Mouse (Mus musculus): ENCODE measurements around the gene Adgrb2. TPM values are rescaled to one million over a fixed set of nuclear protein-coding genes. Genes with fewer than 3 reads are reported as not detected.

Adgrb2 gene
- polyA plus RNA-seq (2015; fragmentation: Nextera tagmentation; extraction: Ambion mirVana), result 12.9 and 13.2 TPM in 2 replicates

- H3K27me3 ChIP-seq, result no peaks in the 10 kb centered on the region
- H3K27ac ChIP-seq (replicated peaks), result peak within 1 kb of the TSS; percentile 81
- H3K9ac ChIP-seq (replicated peaks), result peak within 1 kb of the TSS; percentile 93
- under 1% methylated on average over 42 of the region's 77 CpGs for WGBS
- H3K4me2 ChIP-seq (replicated peaks), result peak within 1 kb of the TSS; percentile 72
- H3K36me3 ChIP-seq, result no peaks in the 10 kb centered on the region
- H3K4me1 ChIP-seq, result peaks cover 78% of the 10 kb centered on the region
- H3K9me3 ChIP-seq, result no peaks in the 10 kb centered on the region
- H3K4me3 ChIP-seq, result peak within 1 kb of the TSS; percentile 88
- ATAC-seq (replicated peaks), result peak; percentile 29; the same call in 1 of the 2 replicates
Measured at GRCm38 (mm10) chr4:129984421-129985061, at the start of gene Adgrb2. Adgrb2 (plus strand) TSS chr4:129984870.

GRCm38 (mm10) chr4:129951359-129951821, 33.3 kb upstream of the Adgrb2 start:
- no peak overlapping the region for H3K4me2 ChIP-seq (replicated peaks)
- no peak overlapping the region for H3K9ac ChIP-seq (replicated peaks)
- H3K9me3 ChIP-seq, result no peaks in the 10 kb centered on the region
- no peak overlapping the region for H3K27ac ChIP-seq (replicated peaks)
- H3K27me3 ChIP-seq, result no peaks in the 10 kb centered on the region
- no peak overlapping the region for H3K4me3 ChIP-seq
- no peaks in the 10 kb centered on the region for H3K36me3 ChIP-seq
- ATAC-seq (replicated peaks), result no peak
- 0 out of 2 replicates have a peak, but pooled peaks cover 5% of the 10 kb centered on the region for H3K4me1 ChIP-seq
- 79% methylated on average over 6 of the region's 6 CpGs for WGBS

DNA sequence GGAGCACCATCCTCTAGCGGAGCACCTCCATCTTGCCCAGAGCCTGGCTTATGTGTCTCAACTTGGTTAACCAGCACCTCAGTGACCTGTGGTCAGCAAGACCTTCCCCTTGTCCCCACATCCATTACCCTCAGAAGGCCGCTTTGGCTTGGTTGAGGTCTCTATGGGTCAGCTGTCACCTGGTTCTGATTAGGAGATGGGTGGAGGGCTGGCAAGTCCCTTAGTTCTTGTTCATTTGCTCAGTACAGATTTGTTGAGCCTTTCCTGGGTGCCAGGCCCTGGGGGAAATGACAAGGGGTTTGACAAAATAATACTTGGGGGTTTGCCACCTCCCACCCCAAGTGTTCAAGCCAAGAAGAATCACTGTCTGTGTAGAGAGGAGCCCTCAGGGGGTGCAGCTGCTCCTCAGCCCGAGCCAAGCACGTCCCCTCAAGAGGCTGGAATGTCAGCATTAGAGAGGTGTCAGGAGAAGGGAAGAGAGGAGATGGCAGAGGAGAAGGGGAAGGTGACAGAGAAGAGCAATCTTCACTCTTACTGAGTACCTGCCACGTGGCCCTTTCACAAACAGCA, 32.3 kb upstream of the Adgrb2 start:
- 0 out of 2 replicates have a peak, but pooled peaks cover 5% of the 10 kb centered on the region for H3K4me1 ChIP-seq
- H3K9me3 ChIP-seq, result no peaks in the 10 kb centered on the region
- 62% methylated on average over 5 of the region's 5 CpGs for WGBS
- H3K27ac ChIP-seq (replicated peaks), result no peak overlapping the region
- no peaks in the 10 kb centered on the region for H3K36me3 ChIP-seq
- H3K9ac ChIP-seq (replicated peaks), result no peak overlapping the region
- H3K4me2 ChIP-seq (replicated peaks), result no peak overlapping the region
- no peaks in the 10 kb centered on the region for H3K27me3 ChIP-seq
- ATAC-seq (replicated peaks), result no peak
- H3K4me3 ChIP-seq, result no peak overlapping the region

GRCm38 (mm10) chr4:129954527-129954926, 30.1 kb upstream of the Adgrb2 start:
- Histone ChIP-seq H3K9me3 (no peaks in the 10 kb centered on the region), H3K27ac (replicated peaks) (no peak overlapping the region), H3K9ac (replicated peaks) (no peak overlapping the region), H3K4me1 (peaks cover 5% of the 10 kb centered on the region; the same call in 1 of the 2 replicates), H3K27me3 (no peaks in the 10 kb centered on the region), H3K4me3 (no peak overlapping the region), H3K36me3 (no peaks in the 10 kb centered on the region), H3K4me2 (replicated peaks) (no peak overlapping the region)
- WGBS, result 54% methylated on average over 2 of the region's 2 CpGs
- no peak for ATAC-seq (replicated peaks)

DNA sequence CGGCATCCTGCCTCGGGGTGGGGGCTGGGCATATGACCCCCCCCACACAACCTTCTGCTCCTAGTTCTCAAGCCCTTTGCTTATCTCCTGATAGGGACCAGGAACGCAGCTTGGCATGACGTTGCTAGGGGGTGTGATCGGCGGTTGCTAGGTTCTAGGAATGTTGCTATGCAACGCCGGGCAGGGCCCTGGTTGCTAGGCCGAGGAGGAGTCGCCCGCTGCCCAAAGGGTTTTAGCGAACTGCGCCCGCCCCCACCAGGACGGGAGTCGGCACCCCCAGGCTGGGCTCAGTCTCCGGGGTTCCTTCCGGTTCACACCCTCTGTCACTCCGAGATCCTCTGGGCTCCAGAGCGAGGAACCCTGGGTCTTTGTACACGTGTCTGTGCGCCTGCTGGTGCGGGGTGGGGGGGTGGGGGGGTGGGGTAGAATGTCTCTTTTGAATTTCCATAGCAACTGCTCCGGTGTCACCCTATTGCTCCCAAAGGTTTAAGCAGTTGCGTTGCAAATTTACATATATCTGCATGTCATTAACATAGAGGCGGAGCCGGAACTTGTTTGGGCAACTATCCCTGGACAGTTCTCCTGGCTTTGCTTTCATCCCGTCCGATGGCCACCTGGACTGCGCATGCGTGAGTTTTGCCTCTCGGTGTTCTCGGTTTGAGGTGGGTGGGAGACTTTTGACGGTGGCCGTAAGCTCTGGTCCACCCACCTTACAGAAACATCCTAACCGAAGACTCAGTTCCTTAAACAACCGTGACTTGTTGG, 24.3 kb upstream of the Adgrb2 start:
- H3K4me3 ChIP-seq, result peak overlapping the region; percentile 50
- ATAC-seq (replicated peaks), result peak; percentile 92
- H3K4me1 ChIP-seq, result peaks cover 19% of the 10 kb centered on the region
- no peaks in the 10 kb centered on the region for H3K36me3 ChIP-seq
- 1% methylated on average over 37 of the region's 37 CpGs for WGBS
- no peaks in the 10 kb centered on the region for H3K27me3 ChIP-seq
- H3K9me3 ChIP-seq, result no peaks in the 10 kb centered on the region
- H3K4me2 ChIP-seq (replicated peaks), result peak overlapping the region; percentile 99
- peak overlapping the region; percentile 80 for H3K27ac ChIP-seq (replicated peaks)
- peak overlapping the region; percentile 45 for H3K9ac ChIP-seq (replicated peaks)

DNA sequence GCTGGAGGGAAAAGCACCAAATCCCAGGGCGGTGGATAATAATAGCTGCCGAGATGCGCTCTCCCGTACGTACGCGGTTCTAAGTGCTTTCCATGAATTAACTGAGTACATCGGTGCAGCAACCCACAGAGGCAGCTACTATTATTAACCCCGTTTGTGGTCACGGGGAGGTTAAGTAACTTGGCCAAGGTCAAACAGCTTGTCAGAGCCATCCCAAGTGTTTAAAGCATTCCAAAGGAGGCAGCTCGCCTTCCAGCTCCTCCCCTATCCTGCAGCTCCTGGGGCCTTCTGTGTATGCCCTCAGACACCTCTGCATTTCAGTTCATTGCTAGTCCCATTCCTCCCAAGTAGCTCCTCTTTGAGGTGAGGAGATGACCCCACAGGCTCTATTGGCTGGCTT, 19.4 kb upstream of the Adgrb2 start:
- no peak for ATAC-seq (replicated peaks)
- H3K36me3 ChIP-seq, result no peaks in the 10 kb centered on the region
- H3K4me2 ChIP-seq (replicated peaks), result no peak overlapping the region
- H3K4me1 ChIP-seq, result peaks cover 43% of the 10 kb centered on the region
- no peak overlapping the region for H3K4me3 ChIP-seq
- no peaks in the 10 kb centered on the region for H3K9me3 ChIP-seq
- H3K27me3 ChIP-seq, result no peaks in the 10 kb centered on the region
- WGBS, result 58% methylated on average over 11 of the region's 11 CpGs
- 0 out of 2 replicates have a peak overlapping the region, but pooled peaks have one; percentile 90 for H3K27ac ChIP-seq (replicated peaks)
- no peak overlapping the region for H3K9ac ChIP-seq (replicated peaks)

DNA sequence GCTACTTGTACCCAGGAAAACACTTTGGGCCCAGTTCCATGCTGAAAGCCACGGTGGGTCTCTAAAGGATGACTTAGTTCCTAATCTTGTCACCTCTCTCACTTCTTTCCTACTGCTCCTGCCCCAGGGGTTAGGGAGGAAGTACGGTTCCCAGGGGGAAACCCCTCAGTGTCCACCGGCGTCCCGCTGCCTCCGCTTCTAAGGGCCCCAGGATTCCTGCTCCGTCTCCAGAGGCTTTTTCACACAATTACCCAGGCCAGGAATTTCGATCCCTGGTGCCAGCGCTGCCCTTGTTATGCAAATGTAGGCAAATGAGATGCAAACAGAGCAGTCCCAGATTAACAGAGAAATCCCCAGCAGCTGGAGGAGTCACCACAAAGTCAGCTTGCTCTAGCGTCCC, 18.5 kb upstream of the Adgrb2 start:
- H3K27me3 ChIP-seq, result no peaks in the 10 kb centered on the region
- H3K27ac ChIP-seq (replicated peaks), result peak overlapping the region; percentile 90
- no peak overlapping the region for H3K4me3 ChIP-seq
- no peak overlapping the region for H3K9ac ChIP-seq (replicated peaks)
- H3K9me3 ChIP-seq, result no peaks in the 10 kb centered on the region
- 0 out of 2 replicates have a peak overlapping the region, but pooled peaks have one; percentile 19 for H3K4me2 ChIP-seq (replicated peaks)
- H3K4me1 ChIP-seq, result peaks cover 45% of the 10 kb centered on the region
- H3K36me3 ChIP-seq, result no peaks in the 10 kb centered on the region
- peak; percentile 21; the same call in 1 of the 2 replicates for ATAC-seq (replicated peaks)
- WGBS, result 3% methylated on average over 10 of the region's 10 CpGs

- Histone ChIP-seq H3K27me3 (no peaks in the 10 kb centered on the region), H3K9me3 (no peaks in the 10 kb centered on the region), H3K4me1 (peaks cover 55% of the 10 kb centered on the region), H3K9ac (replicated peaks) (peak overlapping the region; percentile 22), H3K27ac (replicated peaks) (peak overlapping the region; percentile 90), H3K4me3 (no peak overlapping the region), H3K36me3 (no peaks in the 10 kb centered on the region), H3K4me2 (replicated peaks) (peak overlapping the region; percentile 26)
- peak; percentile 78 for ATAC-seq (replicated peaks)
- WGBS, result 10% methylated on average over 13 of the region's 13 CpGs
Measured at GRCm38 (mm10) chr4:129967024-129968014, 17.4 kb upstream of the Adgrb2 start.

DNA sequence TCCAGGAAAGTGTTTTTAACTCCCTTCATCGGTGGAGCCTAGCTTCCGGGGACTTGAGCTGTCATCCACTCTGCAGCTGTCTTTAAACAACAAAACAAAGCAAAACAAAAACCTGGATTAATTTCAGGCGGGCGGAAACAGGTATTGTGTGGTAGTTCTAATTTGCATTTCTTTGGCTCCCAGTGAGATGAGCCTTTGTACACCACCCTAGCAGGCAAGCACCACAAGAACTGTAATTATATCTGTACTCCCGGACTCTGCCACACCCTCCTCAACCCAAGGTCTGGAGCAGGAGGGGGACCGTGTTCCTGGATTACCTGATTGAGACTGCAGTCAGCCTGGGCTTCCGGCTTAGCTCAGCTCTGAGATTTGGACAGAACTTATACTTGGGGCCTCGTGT, 14.5 kb upstream of the Adgrb2 start:
- no peak for ATAC-seq (replicated peaks)
- Histone ChIP-seq H3K27ac (replicated peaks) (no peak overlapping the region), H3K4me3 (no peak overlapping the region), H3K4me2 (replicated peaks) (no peak overlapping the region), H3K9ac (replicated peaks) (no peak overlapping the region), H3K4me1 (peaks cover 64% of the 10 kb centered on the region), H3K9me3 (no peaks in the 10 kb centered on the region), H3K36me3 (no peaks in the 10 kb centered on the region), H3K27me3 (no peaks in the 10 kb centered on the region; the same call in 1 of the 2 replicates)
- WGBS, result 14% methylated on average over 8 of the region's 8 CpGs

DNA sequence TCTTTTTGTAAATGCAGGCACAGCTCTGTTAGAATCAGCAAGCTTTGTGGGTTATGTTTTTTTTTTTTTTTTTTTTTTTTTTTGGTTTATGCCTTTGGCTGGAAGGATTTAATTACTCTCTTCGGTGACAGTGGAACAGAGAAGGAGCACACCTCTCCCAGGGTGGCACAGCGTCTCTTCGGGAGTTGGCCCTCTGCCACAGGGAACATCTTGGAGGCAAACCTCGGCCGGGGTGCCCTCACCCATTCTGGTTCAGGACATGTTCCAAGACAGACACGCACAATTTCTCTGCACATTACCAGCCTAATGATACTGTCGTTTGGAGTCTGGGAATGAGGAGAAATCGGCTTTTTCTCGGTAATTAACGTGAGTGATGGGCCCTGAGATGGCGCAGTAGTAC, 13.8 kb upstream of the Adgrb2 start:
- Histone ChIP-seq H3K4me3 (no peak overlapping the region), H3K9me3 (no peaks in the 10 kb centered on the region), H3K4me2 (replicated peaks) (no peak overlapping the region), H3K36me3 (no peaks in the 10 kb centered on the region), H3K9ac (replicated peaks) (no peak overlapping the region), H3K4me1 (peaks cover 58% of the 10 kb centered on the region), H3K27me3 (no peaks in the 10 kb centered on the region; the same call in 1 of the 2 replicates), H3K27ac (replicated peaks) (no peak overlapping the region)
- ATAC-seq (replicated peaks), result no peak
- WGBS, result 50% methylated on average over 11 of the region's 11 CpGs

GRCm38 (mm10) chr4:129971989-129972388, 12.7 kb upstream of the Adgrb2 start:
- H3K4me3 ChIP-seq, result no peak overlapping the region
- H3K27me3 ChIP-seq, result no peaks in the 10 kb centered on the region; the same call in 1 of the 2 replicates
- H3K9ac ChIP-seq (replicated peaks), result no peak overlapping the region
- H3K4me2 ChIP-seq (replicated peaks), result no peak overlapping the region
- no peaks in the 10 kb centered on the region for H3K36me3 ChIP-seq
- H3K27ac ChIP-seq (replicated peaks), result no peak overlapping the region
- no peaks in the 10 kb centered on the region for H3K9me3 ChIP-seq
- WGBS, result 35% methylated on average over 7 of the region's 7 CpGs
- no peak for ATAC-seq (replicated peaks)
- peaks cover 47% of the 10 kb centered on the region for H3K4me1 ChIP-seq

Data from forebrain, embryonic 15.5 days (tissue).